Mouse (Mus musculus) gastrocnemius, adult 8-10 months (tissue): ENCODE results near the gene Rbpjl. TPM values are rescaled to one million over a fixed set of nuclear protein-coding genes. Genes with fewer than 3 reads are reported as not detected.

ENCODE experiments used
- DNase-seq, 2 experiments: peaks; one replicate each; pipeline ENCODE4 v3.0.0; 2022; ENCODE audit warnings: low spot score in 2 of 2
- total RNA-seq, 4 experiments: library from RNA; stranded (reverse); gene quantifications; 2 replicates each; pipeline ENCODE4 v1.2.4; 2022

Rbpjl gene
- total RNA-seq, 4 experiments from 2014 or later, result not detected

GRCm38 (mm10) chr2:164444701-164445100 is 41.8 kb downstream of the Rbpjl start:
- no peak for DNase-seq

GRCm38 (mm10) chr2:164445399-164446085 is 42.6 kb downstream of the Rbpjl start:
- no peak for DNase-seq

DNA sequence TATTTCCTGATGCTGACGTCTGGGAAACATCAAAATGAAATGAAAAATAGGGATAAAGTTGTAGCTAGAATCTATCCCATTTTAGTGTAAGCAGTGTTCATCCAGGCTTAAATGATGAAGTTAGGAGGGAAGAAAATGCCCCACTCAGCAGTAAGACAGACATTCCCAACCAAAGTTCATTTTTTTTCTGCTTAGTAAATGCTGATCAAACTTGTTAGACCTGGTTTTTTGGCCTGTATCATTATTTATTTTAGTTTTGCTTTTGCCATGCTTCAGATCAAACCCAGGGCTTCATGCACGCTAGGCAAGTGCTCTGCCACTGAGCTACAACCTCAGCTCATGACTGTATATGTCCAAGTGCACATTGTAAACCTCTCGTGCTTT is 43.1 kb downstream of the Rbpjl start:
- DNase-seq, result no peak

- no peak for DNase-seq
Observed at GRCm38 (mm10) chr2:164448140-164448539, 45.2 kb downstream of the Rbpjl start.

GRCm38 (mm10) chr2:164448921-164449320 is 46.0 kb downstream of the Rbpjl start:
- no peak for DNase-seq

- DNase-seq, result no peak
Observed at GRCm38 (mm10) chr2:164449341-164450042, 46.6 kb downstream of the Rbpjl start.

GRCm38 (mm10) chr2:164452000-164452676 is 49.2 kb downstream of the Rbpjl start:
- no peak for DNase-seq

DNA sequence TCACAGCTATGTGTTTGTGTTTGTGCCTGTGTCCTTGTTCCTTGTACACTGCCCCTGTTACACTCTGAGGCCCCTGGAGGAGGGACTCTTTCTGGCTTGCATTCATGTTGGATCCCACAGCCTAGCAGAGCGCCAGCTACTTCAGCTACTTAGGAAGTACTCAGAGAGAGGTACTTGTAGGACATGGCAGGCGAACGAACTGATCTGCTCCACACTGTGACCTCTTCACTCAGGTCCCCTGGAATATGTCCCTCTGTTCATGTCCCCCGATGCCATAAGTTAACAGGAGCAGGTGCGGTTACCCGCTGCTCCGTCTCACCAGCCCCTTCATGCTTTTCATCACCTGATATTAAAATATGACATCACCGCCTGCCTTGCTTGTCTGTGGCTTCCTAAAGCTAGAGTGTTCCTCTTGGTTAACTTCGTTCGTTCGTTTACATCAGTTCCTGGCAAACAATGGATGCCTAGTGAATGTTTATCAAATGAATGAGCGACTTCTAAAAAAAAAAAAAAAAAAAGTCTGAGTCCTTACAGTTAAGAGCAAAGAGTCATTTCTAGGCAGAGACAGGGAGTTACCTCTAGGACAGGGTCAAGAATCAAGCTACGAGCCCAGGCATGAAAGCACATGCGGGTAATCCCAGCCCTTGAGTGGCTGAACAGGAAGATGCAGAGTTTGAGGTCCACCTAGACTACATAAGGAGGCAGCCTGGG is 50.3 kb downstream of the Rbpjl start:
- no peak for DNase-seq

- DNase-seq, result no peak
Observed at GRCm38 (mm10) chr2:164453887-164454500, 51.1 kb downstream of the Rbpjl start.

DNA sequence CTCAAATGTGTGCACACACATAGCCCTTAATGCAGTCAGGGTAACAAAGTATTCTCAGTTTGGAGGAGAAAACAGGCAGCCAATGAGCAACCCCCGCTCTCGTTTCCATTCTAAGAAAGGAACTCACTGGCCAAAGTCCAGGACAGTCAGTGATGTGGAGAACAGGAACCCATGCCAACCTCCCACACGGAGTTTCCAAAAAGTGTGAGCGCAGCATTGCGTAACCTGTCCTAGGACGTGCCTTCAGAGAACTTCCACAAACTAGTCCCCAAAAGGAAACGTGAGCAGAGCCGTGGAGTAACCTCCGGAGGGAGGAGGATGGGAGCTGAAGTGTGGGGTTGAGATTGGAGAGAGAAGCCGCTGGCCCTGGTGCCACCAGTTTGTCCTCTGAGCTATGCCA is 51.9 kb downstream of the Rbpjl start:
- peak; percentile 75 to 83 for DNase-seq

- peak; percentile 59 to 78 for DNase-seq
Observed at GRCm38 (mm10) chr2:164455421-164456190, 52.7 kb downstream of the Rbpjl start.

DNA sequence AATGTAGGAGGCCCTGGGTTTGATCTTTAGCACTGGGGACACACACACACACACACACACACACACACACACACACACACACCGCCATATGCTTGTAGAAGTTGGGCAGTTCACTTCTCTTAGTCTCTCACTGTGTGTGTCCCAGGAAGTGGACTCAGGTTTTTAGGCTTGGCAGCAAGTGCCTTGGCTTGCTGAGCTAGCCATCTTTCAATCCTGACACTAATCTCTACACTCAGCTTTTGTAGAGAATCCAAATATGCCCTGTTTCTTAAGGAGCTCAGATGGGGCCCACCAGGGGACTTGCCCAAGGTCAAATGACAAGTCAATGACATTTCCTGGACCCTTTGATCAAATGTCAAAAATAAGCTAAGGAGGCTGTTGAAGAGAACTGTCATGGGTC is 53.5 kb downstream of the Rbpjl start:
- no peak for DNase-seq

DNA sequence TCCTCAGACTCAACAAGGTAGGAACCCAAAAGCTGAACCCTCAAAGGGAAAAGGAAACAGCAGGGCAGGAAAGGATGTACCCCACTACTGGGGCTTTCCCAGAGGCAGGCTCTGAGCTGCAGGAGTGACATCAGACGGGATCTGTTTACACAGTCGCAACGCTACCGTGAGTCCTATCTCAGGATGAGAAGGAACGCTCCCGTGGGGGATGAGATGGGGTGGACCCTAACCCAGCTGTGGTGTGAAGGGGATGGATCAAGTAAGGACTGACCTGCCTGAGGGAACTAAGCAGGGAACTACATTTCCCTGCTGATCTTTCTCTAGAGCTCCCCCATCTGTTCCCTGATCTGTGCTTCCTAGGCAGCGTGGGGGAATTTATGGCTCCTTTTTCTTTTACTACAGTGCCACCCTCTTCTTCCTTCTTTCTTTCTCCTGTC is 53.9 kb downstream of the Rbpjl start, which contains the start of gene Sys1:
Sys1 (plus strand) TSS at position 101 of the 437 bp plus-strand sequence.
- no peak for DNase-seq

DNA sequence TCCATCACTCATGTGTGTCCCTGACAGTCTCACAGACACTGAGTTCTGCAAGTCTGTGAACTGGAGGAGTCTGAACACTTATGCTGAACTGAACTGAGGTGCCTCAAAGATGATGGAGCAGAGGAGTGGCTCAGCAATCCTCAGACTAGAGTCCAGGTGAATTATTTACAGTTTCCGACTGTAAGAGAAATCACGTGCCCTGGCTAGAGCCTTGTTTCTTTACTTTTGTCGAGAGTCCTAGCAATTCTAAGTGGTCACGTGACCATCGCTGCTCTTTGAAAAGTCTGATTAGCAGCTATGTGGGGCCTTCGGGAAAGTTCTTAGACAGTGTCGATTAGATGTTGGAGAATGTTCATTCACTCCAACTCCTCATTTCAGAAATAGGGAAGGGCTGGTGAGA is 55.0 kb downstream of the Rbpjl start:
- DNase-seq, result no peak

DNA sequence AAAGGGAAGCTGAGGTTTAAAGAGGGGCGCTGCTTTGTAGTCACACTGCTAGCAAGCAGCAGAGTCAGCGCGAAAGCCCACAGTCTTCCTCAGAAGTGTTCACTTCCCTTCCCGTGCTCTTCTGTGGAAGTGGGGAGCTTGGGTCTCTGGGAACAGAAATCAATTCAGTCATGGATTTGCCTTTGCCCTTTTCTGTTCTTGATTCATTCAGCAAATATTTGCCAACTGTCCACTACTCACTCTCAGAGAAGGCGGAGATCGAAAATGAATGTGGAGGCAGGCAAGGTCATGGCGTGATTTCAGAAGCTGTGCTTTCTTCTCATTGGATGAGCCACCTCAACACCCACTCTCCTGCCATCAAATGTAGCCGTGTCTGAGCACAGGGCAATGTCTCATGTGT is 55.6 kb downstream of the Rbpjl start:
- DNase-seq, result no peak

DNA sequence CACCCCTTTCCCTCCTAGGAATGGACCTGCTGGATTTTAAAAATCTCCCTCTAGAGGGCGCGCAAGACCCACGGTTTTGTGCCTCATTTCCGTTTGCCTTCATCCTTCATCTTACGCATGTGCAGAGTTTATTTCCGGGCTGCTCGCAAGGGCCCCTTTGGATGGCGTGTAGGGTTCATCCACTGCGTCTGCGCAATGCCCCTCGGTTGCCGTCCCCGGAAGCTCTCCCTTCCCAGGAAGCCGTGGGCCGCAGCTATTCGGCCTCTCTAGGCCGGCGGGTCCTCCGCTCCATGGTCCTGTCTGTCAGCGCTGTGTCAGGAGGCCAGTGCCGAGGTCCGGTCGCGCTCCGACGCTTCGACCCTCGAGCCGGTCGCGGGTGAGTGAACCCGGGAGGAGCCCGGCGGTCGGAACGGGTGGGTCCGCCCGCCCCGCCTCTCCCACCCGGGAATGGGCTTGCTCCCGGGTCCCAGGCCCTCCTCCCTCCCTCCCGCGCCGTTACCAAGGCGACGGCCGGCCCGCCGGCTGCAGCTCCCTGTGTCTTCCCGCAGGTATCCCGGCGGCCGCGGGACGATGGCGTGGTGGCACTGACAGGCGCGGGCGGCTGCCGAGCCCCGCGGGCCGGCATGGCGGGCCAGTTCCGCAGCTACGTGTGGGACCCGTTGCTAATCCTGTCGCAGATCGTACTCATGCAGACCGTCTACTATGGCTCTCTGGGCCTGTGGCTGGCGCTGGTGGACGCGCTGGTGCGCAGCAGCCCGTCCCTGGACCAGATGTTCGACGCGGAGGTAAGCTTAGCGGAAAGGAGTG is 58.0 kb downstream of the Rbpjl start, which contains the start of gene Gm20458:
Gm20458 (plus strand) TSS at position 223 of the 807 bp plus-strand sequence.
- peak; percentile 87 to 95 for DNase-seq
